Mouse (Mus musculus) central nervous system, embryonic 14 days (tissue): ENCODE results near the gene Gm43191. TPM values are rescaled to one million over a fixed set of nuclear protein-coding genes. Genes with fewer than 3 reads are reported as not detected.

Experiments used
- polyA plus RNA-seq: library from polyadenylated mRNA; depleted of rRNA; stranded (reverse); fragments of >200 nt; gene quantifications from 2 replicates; pipeline ENCODE4 v1.2.3, GENCODE M21; 2012; rRNA removed

The Gm43191 gene
- not detected in 2 replicates for polyA plus RNA-seq

GRCm38 (mm10) chr3:116681160-116681559 is at the start of gene Gm43191:
Gene Gm43191, minus strand, starts transcription at chr3:116681260.

GRCm38 (mm10) chr3:116712436-116712881 is 31.4 kb upstream of the Gm43191 start, which contains the start of gene Slc35a3:
Gene Slc35a3, minus strand, starts transcription at chr3:116712831.

GRCm38 (mm10) chr3:116662463-116662863 is 18.6 kb downstream of the Gm43191 start, which contains the start of gene Mfsd14a:
Gene Mfsd14a, minus strand, starts transcription at chr3:116662677.

GRCm38 (mm10) chr3:116614295-116614892 is 66.7 kb downstream of the Gm43191 start, which contains the start of gene Trmt13:
Gene Trmt13, minus strand, starts transcription at chr3:116614587.

GRCm38 (mm10) chr3:116594728-116595602 is 86.1 kb downstream of the Gm43191 start, which contains the start of gene Sass6:
Gene Sass6, plus strand, starts transcription at chr3:116594982.

Other genes with a start within 250 kb of the Gm43191 start
- gene Rtca, start 173.1 kb downstream of the Gm43191 start, polyA plus RNA-seq = 100 and 109 TPM in 2 replicates
- 15.7 and 16.7 TPM in 2 replicates for gene Dbt, start 168.2 kb downstream of the Gm43191 start, polyA plus RNA-seq
- 0.09 and 0.26 TPM in 2 replicates for gene Lrrc39, start 118.3 kb downstream of the Gm43191 start, polyA plus RNA-seq
- gene Sass6, start 86.3 kb downstream of the Gm43191 start, polyA plus RNA-seq = 12.2 and 14.1 TPM in 2 replicates
- 32.1 and 35.5 TPM in 2 replicates for gene Trmt13, start 66.7 kb downstream of the Gm43191 start, polyA plus RNA-seq
- gene Mfsd14a, start 18.6 kb downstream of the Gm43191 start, polyA plus RNA-seq = 37.3 and 39.6 TPM in 2 replicates
- 10.7 and 12.1 TPM in 2 replicates for gene Slc35a3, start 31.6 kb upstream of the Gm43191 start, polyA plus RNA-seq
- gene Agl, start 126.9 kb upstream of the Gm43191 start, polyA plus RNA-seq = 13.8 and 15.0 TPM in 2 replicates
- 3.1 and 3.4 TPM in 2 replicates for gene Frrs1, start 178.2 kb upstream of the Gm43191 start, polyA plus RNA-seq